Mouse (Mus musculus) spleen, adult 2 months (tissue): ENCODE measurements around the gene Cecr2.

Source experiments
- CTCF ChIP-seq: fragments of 200-500 bp; IDR thresholded peaks from 2 replicates; pipeline ENCODE4 v1.5.1; 2011; ENCODE audit warnings: mild to moderate bottlenecking, inconsistent platforms; ENCODE audit not compliant: insufficient read depth, insufficient read length, insufficient replicate concordance; ENCODE audit errors: extremely low read depth
- POLR2A ChIP-seq: fragments of 200-500 bp; IDR thresholded peaks from 2 replicates; pipeline ENCODE4 v1.6.1; 2011; ENCODE audit warnings: low read depth, low read length, inconsistent platforms

- TF ChIP-seq CTCF (no peak), POLR2A (no peak)
Measured at GRCm38 (mm10) chr6:120778226-120778625, 112.1 kb downstream of the Cecr2 start.
